In the genomic region with DNA sequence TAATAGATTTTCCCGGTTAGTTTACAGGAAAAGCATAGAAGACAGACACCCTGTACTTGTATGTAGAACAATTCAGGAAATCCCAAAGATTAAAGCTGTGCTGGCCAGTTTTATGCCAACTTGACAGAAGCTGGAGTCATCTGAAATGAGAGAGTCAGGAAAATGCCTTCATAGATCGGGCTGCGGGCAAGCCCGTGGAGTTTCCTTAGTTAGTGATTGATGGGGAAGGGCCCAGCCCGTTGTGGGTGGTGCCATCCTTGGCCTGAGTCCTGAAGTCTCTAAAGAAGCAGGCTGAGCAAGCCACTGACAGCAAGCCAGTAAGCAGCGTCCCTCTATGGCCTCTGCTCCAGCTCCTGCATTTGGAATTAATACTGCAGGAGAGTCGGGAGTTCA, we compare ENCODE assay signal across 9 mouse cellular contexts. TPM values are rescaled to one million over a fixed set of nuclear protein-coding genes. Genes with fewer than 3 reads are reported as not detected.
DNase-seq lines count a peak whose midpoint lies in the region; ATAC-seq and TF ChIP-seq lines count a peak whose summit lies in the region.
"Had no signal": no experiment of that assay in that cellular context is flagged by ENCODE, and none has a peak within 500 bp of the region (broad histone marks: within the 10 kb centered on the region; RNA-seq: fewer than 3 reads in every experiment).

No protein-coding gene starts in this region.

- no peak overlapping the region for H3K4me3 ChIP-seq in heart, postnatal 0 days (ENCODE audit: low read depth, low read length)
- no peak overlapping the region for H3K4me3 ChIP-seq in limb, embryonic 15.5 days
- no peak overlapping the region for H3K4me3 ChIP-seq in cerebellum, adult 2 months (replicated peaks; ENCODE audit: insufficient read depth, low read depth, low read length)
- H3K4me3 ChIP-seq in layer of hippocampus, adult 2 months = no peak overlapping the region
- H3K4me3 ChIP-seq: hindbrain, embryonic 13.5 days had no signal

- no peak overlapping the region; the same call in 1 of the 2 replicates for H3K4me2 ChIP-seq in heart, postnatal 0 days (ENCODE audit: low read depth, low read length)
- H3K4me2 ChIP-seq in limb, embryonic 15.5 days = no peak overlapping the region
- H3K4me2 ChIP-seq: hindbrain, embryonic 13.5 days had no signal

- 28% methylated on average over 7 of the region's 7 CpGs for WGBS in heart, postnatal 0 days
- 22% methylated on average over 7 of the region's 7 CpGs for WGBS in limb, embryonic 15.5 days
- WGBS in cerebellum, adult 2 months = 30% methylated on average over 7 of the region's 7 CpGs

- TF ChIP-seq CTCF in heart, postnatal 0 days (IDR thresholded peaks at IDR 0.05; ENCODE audit: low read depth) = no peak
- no peak for TF ChIP-seq CTCF in cerebellum, adult 2 months (IDR thresholded peaks at IDR 0.05; ENCODE audit: borderline replicate concordance, insufficient read depth, low read depth, low read length)
- TF ChIP-seq CTCF in layer of hippocampus, adult 2 months (conservative IDR thresholded peaks at IDR 0.05) = no peak

- peak; percentile 36; the same call in 1 of the 2 replicates for ATAC-seq in heart, postnatal 0 days (ENCODE audit: insufficient read depth, low read depth)
- no peak for ATAC-seq in limb, embryonic 15.5 days (ENCODE audit: insufficient number of reproducible peaks, low FRiP score, low TSS enrichment, low read depth)
- peak; percentile 52; the same call in 1 of the 2 replicates for ATAC-seq in megakaryocyte-erythroid progenitor cell, adult 5-6 weeks (replicated peaks; ENCODE audit: low FRiP score, low TSS enrichment, poor library complexity, severe bottlenecking)

- H3K27ac ChIP-seq in heart, postnatal 0 days (ENCODE audit: low read depth) = peak overlapping the region; percentile 22
- peak overlapping the region; percentile 43 for H3K27ac ChIP-seq in limb, embryonic 15.5 days
- H3K27ac ChIP-seq in cerebellum, adult 2 months (ENCODE audit: insufficient read depth, low read length) = no peak overlapping the region
- H3K27ac ChIP-seq in layer of hippocampus, adult 2 months = no peak overlapping the region
- H3K27ac ChIP-seq: hindbrain, embryonic 13.5 days had no signal

- peak; percentile 15 to 22 for DNase-seq in heart, adult 18-20 months
- no peak for DNase-seq in heart, adult 9 months (ENCODE audit: low spot score in 2 of 2)
- DNase-seq in heart, postnatal 0 days (ENCODE audit: low spot score) = peak; percentile 8
- DNase-seq in cerebellum, adult 2 months = no peak
- no peak for DNase-seq in right cerebral cortex, adult 2 months (ENCODE audit: low spot score in 2 of 2)
- DNase-seq in layer of hippocampus, adult 2 months (ENCODE audit: low spot score in 2 of 2) = no peak

- no peaks in the 10 kb centered on the region for H3K27me3 ChIP-seq in heart, postnatal 0 days (ENCODE audit: control insufficient read depth, insufficient read depth, low read length)
- H3K27me3 ChIP-seq in limb, embryonic 15.5 days = no peaks in the 10 kb centered on the region
- H3K27me3 ChIP-seq in cerebellum, adult 2 months (ENCODE audit: control insufficient read depth, insufficient read depth, low read length) = no peaks in the 10 kb centered on the region
- H3K27me3 ChIP-seq: hindbrain, embryonic 13.5 days had no signal

- no peaks in the 10 kb centered on the region for H3K4me1 ChIP-seq in heart, postnatal 0 days (ENCODE audit: control insufficient read depth, insufficient read depth)
- peaks cover 8% of the 10 kb centered on the region; the same call in 1 of the 2 replicates for H3K4me1 ChIP-seq in limb, embryonic 15.5 days
- no peaks in the 10 kb centered on the region for H3K4me1 ChIP-seq in cerebellum, adult 2 months (ENCODE audit: control insufficient read depth, insufficient read depth, low read length)
- H3K4me1 ChIP-seq: hindbrain, embryonic 13.5 days had no signal

- TF ChIP-seq EP300 in heart, postnatal 0 days (IDR thresholded peaks at IDR 0.05; ENCODE audit: low read depth) = no peak

- no peak overlapping the region for H3K9ac ChIP-seq in heart, postnatal 0 days (replicated peaks; ENCODE audit: low read depth, low read length)
- no peak overlapping the region for H3K9ac ChIP-seq in limb, embryonic 15.5 days
- H3K9ac ChIP-seq: hindbrain, embryonic 13.5 days had no signal

- no peaks in the 10 kb centered on the region for H3K9me3 ChIP-seq in heart, postnatal 0 days (replicated peaks; ENCODE audit: control insufficient read depth, low read length)
- no peaks in the 10 kb centered on the region for H3K9me3 ChIP-seq in limb, embryonic 15.5 days
- H3K9me3 ChIP-seq: hindbrain, embryonic 13.5 days had no signal

- no peak for TF ChIP-seq POLR2A in cerebellum, adult 2 months (IDR thresholded peaks at IDR 0.05; ENCODE audit: borderline replicate concordance, insufficient read depth, low read length)

- no peaks in the 10 kb centered on the region for H3K36me3 ChIP-seq in heart, postnatal 0 days (replicated peaks; ENCODE audit: control insufficient read depth, insufficient read depth, low read length)
- no peaks in the 10 kb centered on the region for H3K36me3 ChIP-seq in limb, embryonic 15.5 days
- H3K36me3 ChIP-seq: hindbrain, embryonic 13.5 days had no signal

RNA-seq across cellular contexts. Expression of gene Hmgn2, which starts 39.2 kb away (rescaled TPM):
- 100 to 1,000 TPM; 106 to 113 TPM for total RNA-seq in heart, adult 18-20 months (2021)
- total RNA-seq in heart, postnatal 0 days (2014; rRNA removed; ENCODE audit: low replicate concordance) = 197 and 271 TPM in 2 replicates
- 867 and 901 TPM in 2 replicates for polyA plus RNA-seq in heart, postnatal 0 days (2015; fragmentation: Nextera tagmentation; extraction: Ambion mirVana)
- 1,764 and 1,770 TPM in 2 replicates for polyA plus RNA-seq in limb, embryonic 15.5 days (2015; fragmentation: Nextera tagmentation; extraction: Ambion mirVana)
- 542 and 559 TPM in 2 replicates for total RNA-seq in megakaryocyte-erythroid progenitor cell, adult 5-6 weeks (2014; fragmentation: Nextera tagmentation)
- 268 and 336 TPM in 2 replicates for total RNA-seq in megakaryocyte-erythroid progenitor cell, adult 5-6 weeks (2017)
- polyA plus RNA-seq in cerebellum, adult 2 months (2012; rRNA removed) = 140 and 148 TPM in 2 replicates
- 100 to 1,000 TPM; 123 to 125 TPM for total RNA-seq in layer of hippocampus, adult 2 months (2021)

RNA-seq across cellular contexts. Expression of gene Rps6ka1, which starts 41.7 kb away (rescaled TPM):
- total RNA-seq in heart, adult 18-20 months (2021) = 1 to 10 TPM; 4.4 to 6.2 TPM
- total RNA-seq in heart, postnatal 0 days (2014; rRNA removed; ENCODE audit: low replicate concordance) = 8.0 and 16.9 TPM in 2 replicates
- polyA plus RNA-seq in heart, postnatal 0 days (2015; fragmentation: Nextera tagmentation; extraction: Ambion mirVana) = 5.9 and 6.8 TPM in 2 replicates
- polyA plus RNA-seq in limb, embryonic 15.5 days (2015; fragmentation: Nextera tagmentation; extraction: Ambion mirVana) = 31.5 and 35.6 TPM in 2 replicates
- 37.3 and 46.2 TPM in 2 replicates for total RNA-seq in megakaryocyte-erythroid progenitor cell, adult 5-6 weeks (2014; fragmentation: Nextera tagmentation)
- 16.3 and 36.1 TPM in 2 replicates for total RNA-seq in megakaryocyte-erythroid progenitor cell, adult 5-6 weeks (2017)
- 93.6 and 114 TPM in 2 replicates for polyA plus RNA-seq in cerebellum, adult 2 months (2012; rRNA removed)
- total RNA-seq in layer of hippocampus, adult 2 months (2021) = 10 to 100 TPM in 1 of 2 experiments, 1 to 10 TPM in 1; 8.6 to 11.9 TPM

Comparison
In these comparisons a context has a peak if more than half of its experiments do, and no peak if none do; other contexts are left out.
1. DNase-seq: peak in heart, adult 18-20 months (2 of 2) and heart, postnatal 0 days (single experiment); none in heart, adult 9 months (0 of 2), cerebellum, adult 2 months (0 of 2), right cerebral cortex, adult 2 months (0 of 2) and layer of hippocampus, adult 2 months (0 of 2).
2. H3K27ac ChIP-seq: peak in heart, postnatal 0 days (single experiment) and limb, embryonic 15.5 days (single experiment); none in cerebellum, adult 2 months (single experiment) and layer of hippocampus, adult 2 months (single experiment).